Mouse (Mus musculus) testis, adult 2 months (tissue): ENCODE measurements around the gene B4galt1.

Experiments used
- CTCF ChIP-seq: fragments of 200-500 bp; IDR thresholded peaks from 2 replicates; pipeline ENCODE4 v1.5.1; 2012; ENCODE audit warnings: low read depth, mild to moderate bottlenecking, inconsistent platforms, low read length, moderate library complexity; ENCODE audit not compliant: control insufficient read depth, insufficient read depth, insufficient replicate concordance
- POLR2A ChIP-seq: fragments of 200-500 bp; IDR thresholded peaks from 2 replicates; pipeline ENCODE4 v1.6.1; 2012; ENCODE audit warnings: low read depth, mild to moderate bottlenecking, inconsistent platforms, low read length, moderate library complexity; ENCODE audit not compliant: control insufficient read depth

DNA sequence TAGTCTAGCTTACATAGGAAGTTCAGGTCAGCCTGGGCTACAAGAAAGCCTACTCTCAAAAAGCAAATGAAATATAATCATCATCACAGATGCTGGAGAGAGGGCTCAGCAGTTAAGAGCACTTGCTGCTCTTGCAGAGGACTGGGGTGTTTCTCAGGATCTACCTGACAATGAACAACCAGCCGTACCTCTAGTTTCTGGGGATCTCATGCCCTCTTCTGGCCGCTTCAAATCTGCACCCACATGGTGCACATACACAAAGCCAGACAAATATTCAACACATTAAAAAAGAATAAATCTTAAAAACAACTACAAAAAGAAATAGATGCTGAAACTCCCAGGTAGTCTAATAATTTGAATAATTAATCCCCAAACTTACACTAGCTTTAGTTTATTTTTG lies 41.8 kb upstream of the B4galt1 start:
- TF ChIP-seq CTCF (no peak), POLR2A (no peak)
